Mouse (Mus musculus) E14TG2a.4 (cell line): ENCODE data around the gene Stxbp4.

Experiments used
- H3K27me3 ChIP-seq: 2 replicates; pipeline ENCODE4 v1.6.1; 2014; ENCODE audit warnings: low read length, control low read depth; ENCODE audit not compliant: insufficient read depth
- H3K36me3 ChIP-seq: 2 replicates; pipeline ENCODE4 v1.6.1; 2014; ENCODE audit warnings: low read length, control low read depth; ENCODE audit not compliant: insufficient read depth
- H3K4me1 ChIP-seq: replicated peaks from 2 replicates; pipeline ENCODE4 v1.6.1; 2014; ENCODE audit warnings: low read depth, low read length, control low read depth
- H3K4me3 ChIP-seq: replicated peaks from 2 replicates; pipeline ENCODE4 v1.5.1; 2014; ENCODE audit warnings: mild to moderate bottlenecking, low read length
- H3K9me3 ChIP-seq: 2 replicates; pipeline ENCODE4 v1.6.1; 2014; ENCODE audit warnings: low read length, control low read depth
- CTCF ChIP-seq: conservative IDR thresholded peaks from 2 replicates; pipeline ENCODE4 v1.5.1; 2014; ENCODE audit warnings: low read length
- NANOG ChIP-seq: IDR thresholded peaks from 2 replicates; pipeline ENCODE4 v1.6.1; 2014; ENCODE audit warnings: borderline replicate concordance, low read length, mixed read lengths
- POU5F1 ChIP-seq: IDR thresholded peaks from 2 replicates; pipeline ENCODE4 v1.6.1; 2014; ENCODE audit warnings: low read length, borderline replicate concordance

The Stxbp4 gene

DNA sequence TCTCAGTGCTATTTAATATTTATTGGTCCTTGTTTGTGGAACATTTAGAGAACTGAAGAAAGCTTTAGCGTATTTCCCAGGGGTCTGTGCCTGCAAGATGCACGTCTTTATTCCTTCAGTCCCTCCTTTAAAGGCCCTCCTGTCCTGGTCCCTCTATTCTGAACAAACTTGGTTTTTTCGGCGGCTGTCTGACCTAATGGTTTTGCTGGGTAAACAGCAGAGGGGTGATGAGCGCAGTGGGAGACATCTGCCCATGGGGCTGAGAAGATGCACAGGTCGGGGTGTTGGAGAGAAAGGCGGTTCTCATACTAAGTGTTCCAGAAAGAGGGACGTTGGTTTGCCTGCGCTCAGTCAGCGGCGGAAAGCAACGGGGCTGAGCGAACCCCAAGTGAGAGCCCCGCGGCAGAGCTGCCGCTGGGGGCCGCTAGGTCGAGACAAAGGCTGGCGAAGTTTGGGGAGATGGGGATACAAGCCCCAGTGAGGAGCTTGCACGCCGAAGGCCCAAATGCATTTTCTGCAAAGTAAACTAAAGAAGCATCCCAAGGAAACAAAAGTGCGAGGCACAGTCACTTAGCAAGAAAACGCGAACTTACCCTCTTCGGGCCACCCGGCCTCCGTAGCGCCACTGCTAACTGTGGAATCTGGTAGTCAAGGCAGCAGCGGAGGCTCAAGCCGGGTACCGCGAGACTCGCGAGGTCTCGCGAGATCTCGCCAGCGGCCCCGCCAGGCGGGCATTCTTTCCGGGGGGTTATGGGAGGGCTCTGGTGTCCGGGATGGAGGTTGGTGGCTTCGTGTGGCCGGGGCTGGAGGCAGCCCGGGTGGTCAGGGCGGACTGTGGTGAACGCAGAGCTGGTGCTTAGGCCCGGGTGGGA is at the start of gene Stxbp4, which contains the start of gene Cox11:
Gene Stxbp4, minus strand, starts transcription at position 645 of the 872 bp plus-strand sequence.
Gene Cox11, plus strand, starts transcription at position 734 of the 872 bp plus-strand sequence.
- Histone ChIP-seq H3K4me1 (peaks cover 18% of the 10 kb centered on the region), H3K9me3 (no peaks in the 10 kb centered on the region), H3K4me3 (peak within 1 kb of the TSS; percentile 91), H3K36me3 (peaks cover 25% of the 10 kb centered on the region), H3K27me3 (no peaks in the 10 kb centered on the region)
- TF ChIP-seq POU5F1 = no peak
- TF ChIP-seq CTCF = no peak
- TF ChIP-seq NANOG = no peak

GRCm38 (mm10) chr11:90687040-90687439 is 49.2 kb upstream of the Stxbp4 start:
- Histone ChIP-seq H3K4me1 (peaks cover 21% of the 10 kb centered on the region), H3K36me3 (peaks cover 26% of the 10 kb centered on the region), H3K4me3 (peak overlapping the region; percentile 85), H3K27me3 (peaks cover 24% of the 10 kb centered on the region), H3K9me3 (no peaks in the 10 kb centered on the region)
- TF ChIP-seq NANOG (no peak), POU5F1 (no peak), CTCF (no peak)

GRCm38 (mm10) chr11:90686287-90687025 is 48.6 kb upstream of the Stxbp4 start:
- Histone ChIP-seq H3K4me1 (peaks cover 21% of the 10 kb centered on the region), H3K27me3 (peaks cover 24% of the 10 kb centered on the region), H3K9me3 (no peaks in the 10 kb centered on the region), H3K36me3 (peaks cover 27% of the 10 kb centered on the region), H3K4me3 (peak overlapping the region; percentile 85)
- TF ChIP-seq NANOG (no peak), POU5F1 (no peak), CTCF (no peak)

- H3K36me3 ChIP-seq = peaks cover 37% of the 10 kb centered on the region
- no peaks in the 10 kb centered on the region for H3K9me3 ChIP-seq
- H3K27me3 ChIP-seq = peaks cover 24% of the 10 kb centered on the region
- H3K4me1 ChIP-seq = peaks cover 26% of the 10 kb centered on the region
- no peak for TF ChIP-seq NANOG
- no peak for TF ChIP-seq POU5F1
- no peak for TF ChIP-seq CTCF
- H3K4me3 ChIP-seq = no peak overlapping the region
These were observed 47.3 kb upstream of the Stxbp4 start for GRCm38 (mm10) chr11:90685196-90685595.

- H3K4me3 ChIP-seq = no peak overlapping the region
- TF ChIP-seq CTCF (no peak), POU5F1 (no peak), NANOG (no peak)
- H3K9me3 ChIP-seq = no peaks in the 10 kb centered on the region
- H3K27me3 ChIP-seq = peaks cover 24% of the 10 kb centered on the region
- peaks cover 40% of the 10 kb centered on the region for H3K36me3 ChIP-seq
- peaks cover 26% of the 10 kb centered on the region for H3K4me1 ChIP-seq
These were observed 46.9 kb upstream of the Stxbp4 start for GRCm38 (mm10) chr11:90684765-90685164.

DNA sequence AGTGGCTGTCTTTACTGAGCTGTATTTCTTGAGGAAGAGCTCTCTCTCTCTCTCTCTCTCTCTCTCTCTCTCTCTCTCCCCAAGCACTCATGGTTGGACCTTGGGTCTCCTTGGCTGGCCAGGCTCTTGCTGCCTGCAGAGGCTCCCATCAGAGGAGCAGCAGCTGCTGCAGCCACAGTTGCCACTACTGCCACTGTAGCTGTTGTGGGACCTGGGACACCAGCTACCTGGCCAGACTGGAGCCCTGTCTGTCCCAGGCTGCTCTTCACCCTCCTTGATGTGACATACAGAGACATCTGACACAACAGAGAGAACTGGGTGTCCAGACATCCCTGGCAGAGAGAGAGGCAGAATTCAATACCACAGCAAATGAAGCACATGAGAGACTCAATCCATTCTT is 43.3 kb upstream of the Stxbp4 start:
- TF ChIP-seq NANOG = no peak
- TF ChIP-seq CTCF = no peak
- no peak for TF ChIP-seq POU5F1
- Histone ChIP-seq H3K27me3 (peaks cover 6% of the 10 kb centered on the region; the same call in 1 of the 2 replicates), H3K4me1 (peaks cover 7% of the 10 kb centered on the region), H3K4me3 (no peak overlapping the region), H3K9me3 (no peaks in the 10 kb centered on the region), H3K36me3 (peaks cover 43% of the 10 kb centered on the region)

DNA sequence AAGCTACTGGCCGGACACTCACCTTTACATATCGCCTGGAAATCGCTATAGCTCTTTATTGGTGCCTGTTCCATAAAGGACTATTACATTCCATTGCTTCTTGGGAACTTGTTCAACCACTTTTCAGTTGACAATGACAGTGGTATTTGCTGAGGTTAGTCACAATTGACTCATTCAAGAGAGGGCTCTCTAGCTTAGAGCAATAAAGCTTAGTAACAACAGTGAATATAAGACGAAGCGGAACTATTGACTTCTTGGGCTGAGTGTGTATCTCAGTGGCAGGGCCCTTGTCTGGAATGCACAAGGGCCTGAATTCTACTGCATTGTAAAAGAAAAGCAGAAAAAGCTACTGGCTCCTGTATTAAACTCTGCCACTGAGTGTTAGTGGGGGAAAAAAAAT is 40.7 kb upstream of the Stxbp4 start:
- Histone ChIP-seq H3K4me3 (no peak overlapping the region), H3K9me3 (no peaks in the 10 kb centered on the region), H3K36me3 (peaks cover 35% of the 10 kb centered on the region), H3K4me1 (peaks cover 5% of the 10 kb centered on the region), H3K27me3 (no peaks in the 10 kb centered on the region)
- TF ChIP-seq NANOG (no peak), CTCF (no peak), POU5F1 (no peak)

DNA sequence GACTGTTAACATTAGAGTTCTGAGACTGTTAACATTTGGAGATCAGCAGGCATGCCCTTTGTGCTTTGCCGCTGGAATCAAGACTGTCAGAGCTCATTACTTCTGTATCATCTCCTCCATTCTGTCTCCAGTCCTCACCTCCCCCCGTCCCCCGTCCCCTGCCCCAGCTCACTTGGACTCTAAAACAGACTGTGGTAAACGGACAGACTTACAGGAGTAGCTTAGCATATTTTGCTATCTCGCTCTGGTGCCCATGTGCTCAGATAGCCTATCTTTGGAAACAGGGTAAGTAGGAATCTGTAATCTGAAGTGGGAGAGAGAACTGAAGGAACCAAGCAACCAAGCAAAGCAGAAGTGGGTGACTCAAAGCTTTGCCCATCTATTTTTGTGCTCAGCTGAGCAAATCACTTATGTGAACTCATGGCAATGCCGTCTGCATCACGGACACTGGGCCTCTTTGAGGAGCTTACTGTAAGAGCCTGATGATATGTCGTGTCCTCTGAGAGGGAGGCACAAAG is 39.9 kb upstream of the Stxbp4 start:
- Histone ChIP-seq H3K4me1 (peaks cover 5% of the 10 kb centered on the region), H3K36me3 (peaks cover 37% of the 10 kb centered on the region), H3K27me3 (no peaks in the 10 kb centered on the region), H3K9me3 (no peaks in the 10 kb centered on the region), H3K4me3 (no peak overlapping the region)
- TF ChIP-seq POU5F1 (no peak), CTCF (no peak), NANOG (no peak)
